Mouse (Mus musculus) midbrain, embryonic 13.5 days (tissue): Measurements from ENCODE around the gene Dpt. TPM values are rescaled to one million over a fixed set of nuclear protein-coding genes. Genes with fewer than 3 reads are reported as not detected.
"Not testable (repeated sequence)": the region's sequence is repeated elsewhere in the genome, so short reads cannot be mapped to it uniquely, and the experiment has no call there.

ENCODE experiments used
- ATAC-seq: fragments of 200-750 bp; cut with Nextera tagmentation; 2 replicates; pipeline ENCODE4 v1.8.0; 2017; ENCODE audit warnings: mild to moderate bottlenecking, moderate TSS enrichment, moderate library complexity
- H3K27ac ChIP-seq: fragments of 300-500 bp; sonication (generic); 2 replicates; pipeline ENCODE4 v1.5.1; 2015; ENCODE audit warnings: inconsistent platforms, mild to moderate bottlenecking, moderate library complexity
- H3K27me3 ChIP-seq: fragments of 300-500 bp; sonication (generic); 2 replicates; pipeline ENCODE4 v1.6.1; 2015; ENCODE audit warnings: mild to moderate bottlenecking, inconsistent platforms
- H3K36me3 ChIP-seq: fragments of 300-500 bp; sonication (generic); 2 replicates; pipeline ENCODE4 v1.6.1; 2015; ENCODE audit warnings: mild to moderate bottlenecking, inconsistent platforms
- H3K4me1 ChIP-seq: fragments of 300-500 bp; sonication (generic); replicated peaks from 2 replicates; pipeline ENCODE4 v1.6.1; 2015; ENCODE audit warnings: inconsistent platforms
- H3K4me2 ChIP-seq: fragments of 300-500 bp; sonication (generic); replicated peaks from 2 replicates; pipeline ENCODE4 v1.6.1; 2015; ENCODE audit warnings: moderate library complexity, mild to moderate bottlenecking, inconsistent platforms
- H3K4me3 ChIP-seq: fragments of 300-500 bp; sonication (generic); replicated peaks from 2 replicates; pipeline ENCODE4 v1.5.1; 2015; ENCODE audit warnings: mild to moderate bottlenecking, inconsistent platforms
- H3K9ac ChIP-seq: fragments of 300-500 bp; sonication (generic); replicated peaks from 2 replicates; pipeline ENCODE4 v1.6.1; 2015; ENCODE audit warnings: mild to moderate bottlenecking, inconsistent platforms
- H3K9me3 ChIP-seq: fragments of 300-500 bp; sonication (generic); 2 replicates; pipeline ENCODE4 v1.6.1; 2016; ENCODE audit warnings: mild to moderate bottlenecking, inconsistent platforms
- WGBS: fragments of 180-500 bp; shearing (Covaris S2); methylation state at CpG from one replicate; pipeline ENCODE4 v1.1.7; 2015; 5-methylcytosine and 5-hydroxymethylcytosine counted together
- polyA plus RNA-seq: library from polyadenylated mRNA; unstranded; fragments of >200 nt; fragmentation: Nextera tagmentation; extraction: Ambion mirVana; gene quantifications from 2 replicates; pipeline ENCODE4 v1.2.1, GENCODE M21; 2015

The Dpt gene
- 0.15 TPM in 1 of 2 replicates, not detected in the other for polyA plus RNA-seq

- no peak within 1 kb of the TSS for H3K9ac ChIP-seq
- no peaks in the 10 kb centered on the region for H3K4me1 ChIP-seq
- ATAC-seq: no peak
- no peaks in the 10 kb centered on the region for H3K36me3 ChIP-seq
- no peak within 1 kb of the TSS for H3K4me2 ChIP-seq
- H3K27ac ChIP-seq: no peak within 1 kb of the TSS
- no peak within 1 kb of the TSS for H3K4me3 ChIP-seq
- H3K9me3 ChIP-seq: no peaks in the 10 kb centered on the region
- WGBS: 92% methylated on average over 8 of the region's 8 CpGs
- no peaks in the 10 kb centered on the region for H3K27me3 ChIP-seq
Measured at GRCm38 (mm10) chr1:164796471-164796870, at the start of gene Dpt. Gene Dpt, plus strand, starts transcription at chr1:164796644.

GRCm38 (mm10) chr1:164753736-164754135, 42.7 kb upstream of the Dpt start:
- H3K9me3 ChIP-seq: no peaks in the 10 kb centered on the region
- WGBS: 91% methylated on average over 4 of the region's 4 CpGs
- no peak overlapping the region for H3K9ac ChIP-seq
- no peak overlapping the region for H3K4me2 ChIP-seq
- H3K4me3 ChIP-seq: no peak overlapping the region
- no peaks in the 10 kb centered on the region for H3K36me3 ChIP-seq
- ATAC-seq: no peak
- H3K4me1 ChIP-seq: no peaks in the 10 kb centered on the region
- H3K27ac ChIP-seq: no peak overlapping the region
- no peaks in the 10 kb centered on the region for H3K27me3 ChIP-seq

- no peaks in the 10 kb centered on the region for H3K27me3 ChIP-seq
- no peak overlapping the region for H3K4me3 ChIP-seq
- H3K27ac ChIP-seq: no peak overlapping the region
- no peak for ATAC-seq
- no peak overlapping the region for H3K9ac ChIP-seq
- no peaks in the 10 kb centered on the region for H3K4me1 ChIP-seq
- no peak overlapping the region for H3K4me2 ChIP-seq
- no peaks in the 10 kb centered on the region for H3K9me3 ChIP-seq
- no peaks in the 10 kb centered on the region for H3K36me3 ChIP-seq
- WGBS: 83% methylated on average over 3 of the region's 3 CpGs
Measured at GRCm38 (mm10) chr1:164755671-164756070, 40.8 kb upstream of the Dpt start.

GRCm38 (mm10) chr1:164756951-164757350, 39.5 kb upstream of the Dpt start:
- 80% methylated on average over 2 of the region's 2 CpGs for WGBS
- no peak overlapping the region for H3K9ac ChIP-seq

GRCm38 (mm10) chr1:164758401-164758800, 38.0 kb upstream of the Dpt start:
- no peak for ATAC-seq
- no peaks in the 10 kb centered on the region for H3K27me3 ChIP-seq
- H3K36me3 ChIP-seq: no peaks in the 10 kb centered on the region
- WGBS: 81% methylated on average over 2 of the region's 2 CpGs
- no peaks in the 10 kb centered on the region for H3K9me3 ChIP-seq
- no peak overlapping the region for H3K4me3 ChIP-seq
- no peak overlapping the region for H3K4me2 ChIP-seq
- H3K9ac ChIP-seq: no peak overlapping the region
- H3K27ac ChIP-seq: no peak overlapping the region
- H3K4me1 ChIP-seq: no peaks in the 10 kb centered on the region

More at GRCm38 (mm10) chr1:164756951-164757350, 39.5 kb upstream of the Dpt start:
- Histone ChIP-seq H3K4me1 (no peaks in the 10 kb centered on the region), H3K4me2 (no peak overlapping the region), H3K9me3 (no peaks in the 10 kb centered on the region), H3K4me3 (no peak overlapping the region), H3K27me3 (no peaks in the 10 kb centered on the region), H3K36me3 (no peaks in the 10 kb centered on the region), H3K27ac (no peak overlapping the region)
- ATAC-seq: no peak

- ATAC-seq: no peak
- no peaks in the 10 kb centered on the region for H3K36me3 ChIP-seq
- H3K9me3 ChIP-seq: no peaks in the 10 kb centered on the region
- no peak overlapping the region for H3K4me2 ChIP-seq
- H3K9ac ChIP-seq: no peak overlapping the region
- H3K27ac ChIP-seq: no peak overlapping the region
- no peaks in the 10 kb centered on the region for H3K4me1 ChIP-seq
- H3K27me3 ChIP-seq: no peaks in the 10 kb centered on the region
- 66% methylated on average over 2 of the region's 2 CpGs for WGBS
- no peak overlapping the region for H3K4me3 ChIP-seq
Measured at GRCm38 (mm10) chr1:164762276-164762675, 34.2 kb upstream of the Dpt start.

GRCm38 (mm10) chr1:164766646-164767045, 29.8 kb upstream of the Dpt start:
- 89% methylated on average over 3 of the region's 3 CpGs for WGBS
- H3K27ac ChIP-seq: no peak overlapping the region
- H3K9ac ChIP-seq: no peak overlapping the region
- H3K9me3 ChIP-seq: no peaks in the 10 kb centered on the region
- ATAC-seq: no peak
- no peaks in the 10 kb centered on the region for H3K36me3 ChIP-seq
- no peaks in the 10 kb centered on the region for H3K27me3 ChIP-seq
- H3K4me1 ChIP-seq: no peaks in the 10 kb centered on the region
- H3K4me2 ChIP-seq: no peak overlapping the region
- H3K4me3 ChIP-seq: no peak overlapping the region

- H3K27ac ChIP-seq: no peak overlapping the region
- 91% methylated on average over 7 of the region's 7 CpGs for WGBS
- ATAC-seq: no peak
- H3K36me3 ChIP-seq: no peaks in the 10 kb centered on the region
- H3K9ac ChIP-seq: no peak overlapping the region
- no peak overlapping the region for H3K4me3 ChIP-seq
- no peak overlapping the region for H3K4me2 ChIP-seq
- H3K9me3 ChIP-seq: no peaks in the 10 kb centered on the region
- H3K27me3 ChIP-seq: no peaks in the 10 kb centered on the region
- H3K4me1 ChIP-seq: no peaks in the 10 kb centered on the region
Measured at GRCm38 (mm10) chr1:164770611-164771010, 25.8 kb upstream of the Dpt start.

GRCm38 (mm10) chr1:164780851-164781510, 15.5 kb upstream of the Dpt start:
- Histone ChIP-seq H3K27ac (no peak overlapping the region), H3K36me3 (no peaks in the 10 kb centered on the region), H3K4me2 (no peak overlapping the region), H3K4me1 (peaks cover 12% of the 10 kb centered on the region), H3K4me3 (no peak overlapping the region), H3K9ac (no peak overlapping the region), H3K9me3 (no peaks in the 10 kb centered on the region), H3K27me3 (no peaks in the 10 kb centered on the region)
- WGBS: 45% methylated on average over 7 of the region's 7 CpGs
- ATAC-seq: 0 out of 2 replicates have a peak, but pooled peaks have one; percentile 53

- 96% methylated on average over 5 of the region's 5 CpGs for WGBS
- no peak overlapping the region for H3K4me2 ChIP-seq
- H3K4me3 ChIP-seq: no peak overlapping the region
- H3K9ac ChIP-seq: no peak overlapping the region
- peaks cover under 1% of the 10 kb centered on the region for H3K4me1 ChIP-seq
- ATAC-seq: no peak
- H3K27ac ChIP-seq: no peak overlapping the region
- H3K9me3 ChIP-seq: no peaks in the 10 kb centered on the region
- no peaks in the 10 kb centered on the region for H3K36me3 ChIP-seq
- no peaks in the 10 kb centered on the region for H3K27me3 ChIP-seq
Measured at GRCm38 (mm10) chr1:164786165-164786564, 10.3 kb upstream of the Dpt start.

GRCm38 (mm10) chr1:164787771-164788170, 8.7 kb upstream of the Dpt start:
- no peak overlapping the region for H3K27ac ChIP-seq

GRCm38 (mm10) chr1:164788292-164788691, 8.2 kb upstream of the Dpt start:
- H3K9ac ChIP-seq: no peak overlapping the region
- no peaks in the 10 kb centered on the region for H3K4me1 ChIP-seq
- no peak for ATAC-seq
- H3K27me3 ChIP-seq: no peaks in the 10 kb centered on the region
- no peaks in the 10 kb centered on the region for H3K36me3 ChIP-seq
- 90% methylated on average over 7 of the region's 7 CpGs for WGBS
- H3K4me2 ChIP-seq: no peak overlapping the region
- no peak overlapping the region for H3K4me3 ChIP-seq
- no peak overlapping the region for H3K27ac ChIP-seq
- H3K9me3 ChIP-seq: no peaks in the 10 kb centered on the region

More at GRCm38 (mm10) chr1:164787771-164788170, 8.7 kb upstream of the Dpt start:
- Histone ChIP-seq H3K4me1 (no peaks in the 10 kb centered on the region), H3K4me2 (no peak overlapping the region), H3K4me3 (no peak overlapping the region), H3K9me3 (no peaks in the 10 kb centered on the region), H3K27me3 (no peaks in the 10 kb centered on the region), H3K36me3 (no peaks in the 10 kb centered on the region), H3K9ac (no peak overlapping the region)
- no peak for ATAC-seq
- 87% methylated on average over 7 of the region's 7 CpGs for WGBS

GRCm38 (mm10) chr1:164790296-164790695, 6.1 kb upstream of the Dpt start:
- H3K4me3 ChIP-seq, H3K36me3 ChIP-seq, H3K27me3 ChIP-seq, H3K9ac ChIP-seq, H3K27ac ChIP-seq, H3K9me3 ChIP-seq, ATAC-seq, H3K4me2 ChIP-seq, H3K4me1 ChIP-seq: not testable (repeated sequence)
- 97% methylated on average over 12 of the region's 12 CpGs for WGBS
